Mouse (Mus musculus): ENCODE results near the gene Ankrd34c. TPM values are rescaled to one million over a fixed set of nuclear protein-coding genes. Genes with fewer than 3 reads are reported as not detected.

Gene Ankrd34c
- not detected in 2 replicates for total RNA-seq (2021)
- long read RNA-seq: 0 reads

DNA sequence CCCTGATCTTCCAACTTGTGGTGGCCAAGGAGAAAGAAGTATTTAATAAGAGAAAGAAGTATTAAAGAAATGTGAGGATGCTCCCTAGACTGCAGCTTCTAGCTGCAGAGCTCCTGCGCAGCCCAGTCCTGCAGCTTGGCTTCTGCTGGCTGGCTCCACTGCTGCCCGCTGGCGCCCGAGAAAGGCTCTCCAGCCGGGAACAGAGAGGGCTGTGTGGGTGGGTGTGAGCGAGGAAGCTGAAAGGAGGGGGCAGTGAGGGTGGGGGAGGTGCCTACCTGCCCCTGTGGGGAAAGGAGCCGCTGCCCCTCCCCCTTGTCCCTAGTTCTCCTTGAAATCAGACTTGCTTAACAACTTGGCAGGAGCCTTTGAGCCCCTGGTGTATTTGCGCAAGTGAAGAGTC, at the start of gene Ankrd34c:
Gene Ankrd34c (minus strand): TSS at position 181 of the 400 bp plus-strand sequence.
- DNase-seq: peak; percentile 3

DNA sequence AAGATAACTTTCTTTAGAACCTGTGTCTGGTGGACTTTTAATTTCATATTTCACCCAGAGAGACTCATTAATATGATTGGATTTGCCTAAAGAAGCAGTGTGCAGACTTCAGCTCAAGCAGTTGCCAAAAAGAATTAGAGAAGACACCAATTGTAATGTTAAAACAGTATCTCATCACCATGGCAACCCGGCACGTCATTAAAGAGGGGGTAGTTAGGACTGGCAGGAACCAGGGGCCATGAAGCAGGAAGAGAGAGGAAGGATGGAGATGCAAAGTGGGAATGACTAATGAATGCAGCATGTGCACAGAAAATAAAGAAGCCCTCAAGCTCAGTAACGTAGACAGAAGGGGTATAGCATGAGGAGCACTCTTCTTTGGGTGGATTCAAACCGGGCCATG, 49.3 kb upstream of the Ankrd34c start:
- DNase-seq: no peak

DNA sequence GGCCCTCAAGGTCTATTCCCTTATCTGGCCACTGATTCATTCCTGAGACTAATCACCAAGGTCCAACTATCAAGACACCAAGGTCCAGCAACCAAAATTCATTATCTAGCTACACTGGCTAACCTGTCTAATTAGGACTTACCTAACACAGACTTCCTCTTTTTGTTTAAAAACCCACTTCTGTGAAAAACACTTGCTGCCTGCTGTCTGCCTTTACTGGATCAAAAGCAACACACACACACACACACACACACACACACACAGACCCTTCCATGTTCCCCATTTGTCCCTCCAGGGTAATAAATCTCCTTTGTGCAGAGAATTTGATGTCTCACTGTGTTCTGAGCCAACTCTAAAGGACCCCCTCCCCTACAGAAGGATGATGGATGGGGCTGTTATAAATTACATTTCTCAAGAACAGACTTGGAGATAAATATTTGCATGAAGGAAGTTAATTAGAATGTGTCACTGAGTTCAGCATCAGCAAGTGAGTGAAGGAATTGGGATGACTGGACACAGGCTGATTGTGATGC, 43.2 kb upstream of the Ankrd34c start:
- no peak for DNase-seq

DNA sequence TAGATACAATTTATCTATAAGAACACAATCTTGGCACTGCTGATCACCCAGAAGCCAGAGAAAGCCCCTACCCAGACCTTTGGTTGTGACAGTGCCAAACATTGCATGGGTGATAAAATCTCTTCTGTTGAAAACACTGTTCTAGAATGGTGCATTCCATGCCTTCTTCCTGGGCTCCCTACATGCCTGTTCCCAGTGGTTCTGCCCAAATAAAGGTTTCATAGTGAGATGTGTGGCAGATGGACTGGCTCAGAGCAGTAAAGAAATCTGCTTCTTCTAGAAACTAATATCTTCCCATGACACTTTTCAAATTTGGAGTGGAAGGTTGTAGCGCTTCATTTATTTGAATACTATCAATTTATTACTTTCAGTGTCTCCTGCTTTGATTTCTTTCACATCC, 41.0 kb upstream of the Ankrd34c start:
- DNase-seq: no peak

DNA sequence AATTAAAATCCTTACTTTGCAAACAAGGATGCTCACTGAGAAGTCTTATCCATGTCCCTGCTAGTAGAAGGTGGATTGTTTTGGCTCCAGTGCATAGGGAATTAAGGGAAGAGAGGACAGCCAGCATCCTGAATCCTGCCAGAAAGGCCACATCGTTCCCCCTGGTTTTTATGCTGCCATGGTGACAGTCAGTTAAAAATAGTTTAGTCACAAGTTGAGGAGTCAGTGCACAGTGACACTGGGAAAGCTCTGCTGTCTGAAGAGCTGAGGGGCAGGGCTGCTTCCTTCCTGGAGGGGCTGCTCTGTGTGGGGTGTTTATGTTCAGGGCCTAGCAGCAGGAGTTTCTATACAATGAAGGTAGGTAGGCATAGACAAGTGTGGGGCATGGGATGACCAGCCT, 32.9 kb upstream of the Ankrd34c start:
- no peak for DNase-seq

DNA sequence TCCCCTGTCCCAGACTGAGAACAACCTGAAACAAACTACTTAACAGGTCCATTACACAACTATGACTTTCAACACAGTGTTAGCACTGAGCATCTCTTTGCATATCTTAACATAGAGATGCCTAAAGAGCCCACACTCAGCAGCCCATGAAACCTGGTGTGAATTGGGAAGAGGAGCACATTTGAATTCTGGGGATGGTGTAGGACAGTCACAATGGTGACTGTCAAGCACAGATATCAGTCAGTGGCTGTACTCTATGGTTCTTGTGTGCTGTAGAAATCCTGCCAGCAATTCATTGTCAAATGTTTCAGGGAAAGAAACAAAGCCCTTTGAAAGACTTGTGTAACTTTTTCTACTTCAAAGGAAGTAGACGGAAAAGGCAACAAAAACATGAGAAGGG, 23.7 kb upstream of the Ankrd34c start:
- no peak for DNase-seq

DNA sequence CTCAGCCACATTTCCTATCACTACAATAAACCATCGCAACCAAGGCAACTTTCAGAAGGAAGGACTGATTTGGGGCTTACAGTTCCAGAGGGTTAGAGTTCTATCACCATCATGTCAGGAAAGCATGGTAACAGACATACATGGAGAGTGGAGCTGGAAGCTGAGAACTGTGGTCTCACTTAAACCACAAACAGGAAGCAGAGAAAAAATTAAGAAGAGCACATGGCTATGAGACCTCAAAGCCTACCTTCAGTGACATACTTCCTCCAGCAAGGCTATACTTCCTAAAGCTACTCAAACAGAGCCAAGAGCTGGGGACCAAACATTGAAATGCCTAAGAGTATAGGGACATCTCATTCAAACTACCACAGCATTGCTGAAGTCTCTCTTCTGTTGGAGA, 20.3 kb upstream of the Ankrd34c start:
- DNase-seq: no peak

DNA sequence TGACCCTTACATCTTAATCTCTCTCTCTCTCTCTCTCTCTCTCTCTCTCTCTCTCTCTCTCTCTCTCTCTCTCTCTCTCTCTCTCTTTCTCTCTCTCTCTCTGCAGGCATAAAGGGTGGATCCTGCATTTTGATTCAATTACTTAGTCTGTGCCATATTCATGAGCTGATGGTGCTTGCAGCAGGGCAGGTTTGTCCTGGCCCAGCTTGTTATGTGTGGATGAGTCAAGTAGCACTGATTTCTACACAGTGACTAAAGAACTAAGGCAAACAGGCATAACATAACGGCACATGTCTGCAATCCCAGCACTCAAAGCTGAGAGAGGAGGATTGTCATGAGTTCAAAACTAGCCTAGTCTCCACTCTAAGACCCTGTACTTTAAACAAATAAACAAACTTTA, 19.9 kb upstream of the Ankrd34c start:
- DNase-seq: no peak

DNA sequence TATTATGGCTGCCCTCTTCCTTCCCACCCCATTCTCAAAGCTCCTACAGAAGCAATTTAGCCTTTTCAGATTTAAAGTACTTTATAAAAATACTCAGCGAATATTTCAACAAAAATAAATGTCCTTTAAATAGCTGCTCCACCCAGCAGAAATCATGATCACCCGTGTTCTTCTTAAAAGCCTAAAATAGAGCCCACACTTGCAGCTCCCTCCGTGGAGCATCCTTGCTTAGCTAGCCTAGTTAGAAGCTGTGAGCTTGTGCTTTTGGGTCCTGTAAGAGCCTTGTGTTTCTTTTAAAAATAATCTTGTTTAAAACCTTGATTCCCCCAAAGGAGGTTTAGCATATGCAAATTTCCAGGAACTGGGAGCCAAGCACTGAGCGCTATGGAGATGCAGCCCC, 19.3 kb upstream of the Ankrd34c start:
- DNase-seq: no peak

DNA sequence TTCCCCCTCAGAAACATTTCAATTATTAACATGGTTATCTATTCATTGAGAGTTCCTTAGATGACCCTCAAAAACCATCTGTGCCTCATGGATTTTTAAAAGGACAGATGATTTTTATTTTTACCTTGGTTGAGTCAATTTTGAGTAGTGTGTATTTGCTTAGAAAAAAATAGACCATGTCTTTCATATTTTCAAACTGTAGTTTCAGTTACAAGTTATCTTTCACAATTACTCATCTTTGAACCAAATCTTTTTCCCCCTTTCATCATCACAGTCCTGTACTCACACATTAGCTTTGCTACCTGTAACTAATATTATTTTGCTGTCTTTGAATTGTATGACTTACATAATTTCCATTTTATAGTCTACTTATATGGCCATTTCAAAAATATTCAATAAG, 1.8 kb upstream of the Ankrd34c start:
- DNase-seq: no peak

DNA sequence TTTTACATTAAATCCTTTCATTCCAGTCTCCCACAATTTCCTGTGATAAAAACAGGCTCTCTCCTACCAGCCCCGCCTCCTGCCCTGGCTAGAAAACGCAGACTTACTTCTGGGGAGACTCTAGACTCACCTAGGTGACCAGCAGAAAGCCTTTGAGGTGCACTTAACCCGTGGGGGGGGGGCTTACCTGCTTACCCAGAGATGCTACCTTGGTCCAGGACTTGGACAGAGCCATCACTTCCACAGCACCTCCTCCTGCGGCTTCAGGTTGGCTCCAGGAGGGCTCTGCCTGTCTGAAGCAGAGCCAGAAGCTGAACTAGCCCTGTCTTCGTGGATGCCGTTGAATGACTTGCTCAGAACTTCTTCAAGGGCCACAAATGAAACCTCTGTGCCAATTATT, 387 bp downstream of the Ankrd34c start:
- DNase-seq: no peak

DNA sequence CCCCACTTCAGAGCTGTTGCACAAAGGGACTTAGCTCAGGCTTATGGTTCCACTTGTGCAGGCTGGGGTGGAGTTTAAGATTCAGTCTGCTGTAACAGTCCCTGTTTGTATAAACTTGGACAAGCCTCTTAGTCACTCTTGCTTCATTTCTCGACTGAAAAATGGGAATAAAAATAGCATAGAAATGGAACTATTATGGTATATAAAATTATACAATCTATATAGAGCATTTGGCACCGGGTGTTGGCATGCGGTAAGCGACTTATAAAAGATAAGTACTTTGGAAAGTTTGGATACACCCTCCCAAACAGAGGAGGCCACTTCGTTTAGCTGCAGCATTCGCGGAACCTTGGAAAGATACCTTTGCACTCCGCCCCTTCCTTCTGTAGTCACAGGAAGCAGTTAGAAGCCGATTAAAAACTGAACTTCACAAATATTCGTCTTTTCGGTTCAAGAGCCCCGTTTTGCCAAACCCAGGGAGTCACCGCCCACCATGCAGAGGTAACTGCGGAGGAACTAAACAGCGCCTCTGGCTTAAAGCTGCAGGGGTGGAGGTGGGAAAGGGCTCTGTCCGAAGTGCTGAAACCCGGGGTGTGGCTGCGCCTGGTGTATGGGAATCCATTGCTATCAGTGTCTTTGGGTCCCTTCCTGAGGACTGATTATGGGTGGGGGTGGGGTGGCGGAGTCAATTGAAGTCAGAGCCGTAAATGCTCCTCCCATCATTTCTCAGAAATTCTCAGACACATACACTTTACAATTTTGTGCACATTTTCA, 1.2 kb downstream of the Ankrd34c start:
- peak; percentile 55 for DNase-seq

DNA sequence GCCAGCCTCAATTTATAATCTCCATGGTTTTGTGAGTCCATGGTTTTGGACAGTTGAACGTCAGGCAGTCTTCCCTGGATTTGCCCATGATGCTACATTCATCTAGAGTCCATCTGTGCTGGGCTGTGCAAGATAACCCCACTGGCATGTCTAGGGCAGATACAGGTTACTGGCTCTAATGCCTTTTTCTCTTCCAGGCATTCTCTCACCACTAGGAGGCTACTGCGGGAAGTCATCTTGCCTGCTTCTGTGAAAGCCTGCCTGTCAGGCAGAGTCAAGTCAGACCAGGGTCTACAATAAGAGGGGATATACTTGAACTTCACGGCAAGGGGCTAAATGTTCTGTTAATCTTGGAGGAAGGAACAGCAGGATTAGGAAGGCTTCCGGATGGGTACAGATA, 31.4 kb downstream of the Ankrd34c start:
- DNase-seq: no peak

DNA sequence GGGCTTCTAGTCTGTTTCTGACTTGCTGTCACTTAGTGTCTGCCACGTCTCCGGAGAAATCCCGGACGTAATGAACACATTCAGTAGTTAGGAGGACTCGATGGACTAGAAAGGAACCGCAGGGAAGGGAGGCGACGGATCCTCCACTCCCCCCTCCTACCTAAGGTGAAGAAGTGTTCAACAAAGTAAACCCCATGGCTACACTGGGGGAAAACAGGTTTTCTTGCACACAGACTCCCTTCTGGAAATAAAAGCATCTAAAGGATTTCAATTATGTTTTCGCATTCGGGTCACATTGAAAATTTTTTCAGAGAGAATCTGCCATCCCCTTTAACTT, 33.1 kb downstream of the Ankrd34c start:
- no peak for DNase-seq

DNA sequence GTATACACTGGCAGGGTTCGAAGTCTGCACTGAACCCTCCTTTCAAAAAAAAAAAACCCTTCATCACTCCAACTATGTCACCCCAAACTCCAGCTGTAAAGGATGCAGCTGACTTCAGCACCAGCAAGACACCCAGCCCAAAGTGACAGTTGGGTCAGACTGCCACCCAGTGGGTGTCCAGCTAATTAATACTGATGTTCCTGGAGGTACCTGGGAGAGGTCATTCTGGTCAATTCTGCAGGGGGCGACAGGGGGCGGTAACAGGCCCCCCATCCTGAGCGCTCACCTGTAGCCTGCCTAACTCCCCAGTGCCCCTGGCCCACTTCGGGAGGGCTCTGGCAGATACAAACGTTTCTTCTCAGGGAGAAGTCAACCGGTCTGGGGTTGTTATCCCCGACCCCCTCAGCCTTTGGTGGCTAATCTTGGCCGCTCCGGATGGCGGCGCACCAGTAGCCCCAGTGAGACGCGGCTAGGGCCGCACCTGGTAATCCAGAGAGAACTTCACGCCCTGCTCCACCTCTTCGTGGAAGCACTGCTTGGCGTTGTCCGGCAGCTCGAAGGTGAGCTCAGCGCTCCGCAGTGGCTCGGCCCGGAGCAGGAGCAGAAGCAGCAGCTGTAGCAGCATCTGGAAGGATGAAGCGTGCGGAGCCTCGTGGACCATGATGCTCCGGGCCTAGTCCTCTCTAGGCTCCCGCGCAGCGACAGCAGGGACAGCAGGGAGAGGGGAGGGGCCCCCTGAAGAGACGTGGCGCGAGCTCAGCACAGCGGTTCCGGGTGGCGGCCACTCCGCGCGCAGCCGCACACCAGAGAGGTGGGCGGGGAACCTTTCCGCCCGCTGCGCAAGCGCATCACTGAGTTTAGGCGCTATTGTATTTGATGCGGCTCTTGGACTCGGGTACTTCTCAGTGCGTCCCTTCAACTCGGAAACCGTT, 33.7 kb downstream of the Ankrd34c start, which contains the start of gene Tmed3:
Gene Tmed3 (minus strand): TSS at position 804 of the 932 bp plus-strand sequence.
- peak; percentile 92 for DNase-seq

DNA sequence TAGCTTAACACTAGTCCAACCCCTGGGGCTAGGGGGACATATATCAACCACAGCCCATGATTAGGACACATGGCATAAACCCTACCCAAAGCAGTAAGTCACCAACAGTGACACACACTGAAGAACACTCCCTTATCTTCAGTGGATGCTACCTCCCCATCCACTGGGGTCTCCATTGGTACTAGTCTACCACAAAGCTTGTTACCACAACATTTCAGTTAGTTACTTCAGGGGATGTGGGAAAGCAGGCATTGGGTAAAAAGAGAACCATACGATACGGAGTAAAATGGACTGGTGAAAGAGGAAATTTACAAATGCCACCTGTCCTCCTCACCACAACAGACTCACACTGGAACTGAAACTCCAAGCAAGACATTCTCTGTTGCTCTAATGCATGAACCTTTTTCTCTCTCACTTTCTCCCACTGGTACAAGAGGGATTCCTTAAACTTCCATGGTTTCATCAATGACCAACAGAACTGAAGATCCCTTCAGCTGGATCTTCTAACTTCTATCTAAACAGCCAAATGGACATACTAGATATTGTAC, 37.3 kb downstream of the Ankrd34c start:
- no peak for DNase-seq

DNA sequence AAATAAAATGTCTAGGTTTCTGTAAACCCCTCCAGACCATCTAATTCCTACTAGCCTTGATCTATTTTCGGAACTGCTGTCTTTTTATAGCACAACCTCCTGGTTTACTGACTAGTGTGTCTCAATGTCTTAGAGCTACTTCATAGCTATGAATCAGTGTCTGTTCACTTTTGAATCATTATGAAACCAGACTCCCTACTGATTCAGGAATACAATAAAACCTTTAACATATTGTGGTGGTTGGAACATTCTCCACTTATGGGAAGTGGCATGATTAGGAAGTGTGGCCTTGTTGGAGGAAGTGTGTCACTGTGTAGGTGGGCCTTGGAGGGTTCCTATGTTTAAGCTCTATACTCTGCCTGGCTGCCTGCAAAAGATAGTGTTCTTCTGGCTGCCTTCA, 43.1 kb downstream of the Ankrd34c start:
- no peak for DNase-seq

DNA sequence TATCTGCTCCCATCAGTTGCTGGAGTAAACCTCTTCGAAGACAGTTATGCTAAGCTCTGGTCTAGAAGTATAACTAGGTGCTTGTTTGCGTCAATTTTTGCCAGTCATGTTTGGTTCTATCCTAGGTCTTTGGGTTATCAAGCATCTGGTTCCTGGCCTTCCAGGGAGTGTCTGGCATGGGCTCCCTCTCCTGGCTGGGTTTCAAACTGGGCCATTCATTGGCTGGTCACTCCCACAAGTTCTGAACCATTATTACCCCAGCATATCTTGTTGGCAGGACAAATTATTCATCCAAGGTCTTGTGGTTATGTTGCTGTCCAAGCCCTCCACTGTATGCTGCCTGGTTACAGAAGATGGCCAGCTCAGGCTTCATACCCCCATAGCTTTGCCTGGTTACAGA, 44.6 kb downstream of the Ankrd34c start:
- peak; percentile 26 for DNase-seq

DNA sequence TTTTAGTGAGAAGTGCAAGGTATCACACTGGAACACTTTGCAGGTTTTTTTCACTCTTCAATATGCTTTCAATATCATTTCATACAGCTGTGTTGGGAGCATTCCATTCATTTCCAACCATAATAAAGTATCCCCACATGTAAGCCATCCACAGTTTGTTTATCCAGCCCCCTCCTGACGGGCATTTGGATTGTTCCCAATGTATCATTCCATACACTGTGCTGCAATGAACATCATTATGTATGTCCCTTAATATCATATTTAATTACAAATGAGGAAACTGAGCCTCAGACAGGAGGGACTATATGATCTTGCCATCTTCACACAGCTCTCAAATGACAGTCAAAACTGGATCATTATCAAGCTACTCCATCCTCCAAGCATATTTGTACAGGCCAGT, 49.1 kb downstream of the Ankrd34c start:
- no peak for DNase-seq

DNA sequence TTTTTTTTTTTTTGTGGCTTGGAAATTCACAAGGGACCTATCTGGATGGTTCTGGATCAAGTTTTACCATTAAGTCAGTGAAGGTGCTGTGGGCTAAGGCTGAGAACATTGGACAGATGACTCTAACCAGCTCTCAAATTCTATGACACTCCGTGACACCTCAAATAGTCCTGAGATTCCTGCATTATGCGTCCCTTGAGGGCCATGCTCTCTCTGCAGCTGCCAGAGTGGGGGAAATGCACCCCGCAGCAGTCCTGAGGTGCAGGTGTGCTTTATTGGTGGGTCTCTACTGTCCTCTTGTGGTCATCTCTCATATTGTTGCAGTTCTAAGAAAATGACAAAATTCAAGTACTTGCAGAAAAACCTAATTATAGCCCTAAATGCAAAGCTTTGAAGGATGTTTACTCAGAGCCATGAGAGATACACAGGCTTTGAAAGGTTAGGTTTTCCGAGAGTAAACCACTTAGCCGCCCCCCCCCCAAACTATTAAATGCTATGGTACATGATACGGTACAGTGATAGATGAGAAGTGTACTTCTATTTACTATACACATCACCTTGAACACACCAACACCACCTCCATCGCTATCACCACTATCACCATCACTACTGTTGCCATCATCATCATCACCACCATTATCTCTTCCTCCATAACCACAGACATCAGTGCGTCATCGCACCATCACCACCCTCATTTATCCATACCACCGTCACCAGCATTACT, 50.6 kb downstream of the Ankrd34c start:
- no peak for DNase-seq

DNA sequence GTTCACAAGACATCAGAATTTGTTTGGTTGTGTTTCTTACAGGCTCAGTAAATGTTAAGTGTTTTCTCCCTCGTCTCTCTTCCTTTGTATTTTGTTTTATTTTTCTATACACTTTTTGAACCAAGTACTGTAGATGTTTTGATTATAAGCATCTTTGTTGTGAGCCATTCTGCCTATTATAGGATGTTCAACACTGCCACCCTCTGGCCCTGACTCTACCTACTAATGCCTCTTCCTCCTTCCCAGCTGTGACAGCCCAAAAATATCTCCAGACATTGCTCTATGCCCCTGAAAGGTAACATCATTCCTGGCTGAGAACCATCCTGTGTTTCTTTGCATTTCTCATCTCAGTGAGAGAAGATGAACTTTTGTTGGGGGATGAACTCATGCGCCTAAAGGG, 52.0 kb downstream of the Ankrd34c start:
- no peak for DNase-seq

DNA sequence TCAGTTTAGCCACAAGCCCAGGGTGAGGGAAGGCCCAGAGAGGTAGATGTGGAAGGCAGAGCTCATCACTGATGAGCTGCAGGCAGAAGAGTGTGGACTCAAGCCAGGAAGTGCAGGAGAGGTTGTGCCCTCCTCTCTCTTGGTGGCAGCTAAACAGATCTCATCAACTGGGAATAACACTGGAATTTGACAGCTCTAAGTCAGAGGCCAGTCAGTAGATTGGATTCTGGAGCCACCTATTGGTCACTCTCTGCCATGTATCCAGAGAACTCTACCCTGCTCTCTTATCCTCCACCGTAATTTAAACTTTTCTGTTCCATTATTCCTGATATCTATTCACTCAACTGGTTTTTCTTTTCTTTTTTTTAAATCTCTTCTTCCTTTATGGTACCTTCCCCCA, 59.3 kb downstream of the Ankrd34c start:
- DNase-seq: no peak

Data from adrenal gland, postnatal 25 days (tissue).